Mouse (Mus musculus) embryonic facial prominence, embryonic 13.5 days (tissue): Measurements from ENCODE around the gene Mex3a. TPM values are rescaled to one million over a fixed set of nuclear protein-coding genes. Genes with fewer than 3 reads are reported as not detected.

Experiments used
- ATAC-seq: fragments of 200-750 bp; cut with Nextera tagmentation; 2 replicates; pipeline ENCODE4 v1.8.0; 2017; ENCODE audit warnings: low read depth; ENCODE audit not compliant: insufficient number of reproducible peaks, insufficient read depth, low FRiP score, low TSS enrichment
- H3K27ac ChIP-seq: fragments of 300-500 bp; sonication (generic); 2 replicates; pipeline ENCODE4 v1.5.1; 2015; ENCODE audit warnings: moderate library complexity, mild to moderate bottlenecking, inconsistent platforms
- H3K27me3 ChIP-seq: fragments of 300-500 bp; sonication (generic); 2 replicates; pipeline ENCODE4 v1.6.1; 2015; ENCODE audit warnings: mild to moderate bottlenecking, inconsistent platforms
- H3K36me3 ChIP-seq: fragments of 300-500 bp; sonication (generic); 2 replicates; pipeline ENCODE4 v1.6.1; 2015; ENCODE audit warnings: mild to moderate bottlenecking, inconsistent platforms
- H3K4me1 ChIP-seq: fragments of 300-500 bp; sonication (generic); 2 replicates; pipeline ENCODE4 v1.6.1; 2015; ENCODE audit warnings: inconsistent platforms
- H3K4me2 ChIP-seq: fragments of 300-500 bp; sonication (generic); 2 replicates; pipeline ENCODE4 v1.6.1; 2015; ENCODE audit warnings: moderate library complexity, mild to moderate bottlenecking, inconsistent platforms
- H3K4me3 ChIP-seq: fragments of 300-500 bp; sonication (generic); 2 replicates; pipeline ENCODE4 v1.5.1; 2015; ENCODE audit warnings: mild to moderate bottlenecking, inconsistent platforms
- H3K9ac ChIP-seq: fragments of 300-500 bp; sonication (generic); 2 replicates; pipeline ENCODE4 v1.6.1; 2015; ENCODE audit warnings: mild to moderate bottlenecking, inconsistent platforms
- H3K9me3 ChIP-seq: fragments of 300-500 bp; sonication (generic); 2 replicates; pipeline ENCODE4 v1.6.1; 2016; ENCODE audit warnings: inconsistent platforms
- WGBS: fragments of 180-500 bp; shearing (Covaris S2); methylation state at CpG from one replicate; pipeline ENCODE4 v1.1.7; 2015; ENCODE audit warnings: mixed read lengths; 5-methylcytosine and 5-hydroxymethylcytosine counted together
- polyA plus RNA-seq: library from polyadenylated mRNA; unstranded; fragments of >200 nt; fragmentation: Nextera tagmentation; extraction: Ambion mirVana; gene quantifications from 2 replicates; pipeline ENCODE4 v1.2.1, GENCODE M21; 2015

The Mex3a gene
- polyA plus RNA-seq, 1 experiment from 2014 or later, result 33.4 TPM

DNA sequence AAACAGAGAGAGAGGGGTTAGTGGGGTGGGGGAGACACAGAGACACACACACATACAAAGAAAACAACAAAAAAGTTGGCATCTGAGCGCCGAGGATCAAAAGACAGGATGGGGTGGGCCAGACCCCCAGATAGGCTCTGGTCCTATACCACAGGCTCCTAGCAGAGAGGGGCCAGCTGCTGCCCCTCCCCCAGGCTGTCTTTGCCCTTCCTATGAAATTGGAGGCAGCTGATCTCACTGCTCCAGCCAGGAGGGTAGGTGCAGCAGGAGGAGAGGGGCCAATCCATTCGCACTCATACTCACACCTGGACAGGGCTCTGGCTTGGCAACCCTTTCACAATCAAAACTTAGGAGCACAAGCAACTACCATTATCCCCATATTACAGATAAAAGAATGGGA is 22.9 kb upstream of the Mex3a start:
- peak overlapping the region; percentile 91 for H3K27ac ChIP-seq
- H3K36me3 ChIP-seq, result no peaks in the 10 kb centered on the region
- H3K4me1 ChIP-seq, result peaks cover 83% of the 10 kb centered on the region
- H3K4me3 ChIP-seq, result peak overlapping the region; percentile 33
- H3K27me3 ChIP-seq, result no peaks in the 10 kb centered on the region
- 53% methylated on average over 3 of the region's 3 CpGs for WGBS
- no peak for ATAC-seq
- H3K4me2 ChIP-seq, result peak overlapping the region; percentile 59
- peak overlapping the region; percentile 63 for H3K9ac ChIP-seq
- H3K9me3 ChIP-seq, result no peaks in the 10 kb centered on the region

DNA sequence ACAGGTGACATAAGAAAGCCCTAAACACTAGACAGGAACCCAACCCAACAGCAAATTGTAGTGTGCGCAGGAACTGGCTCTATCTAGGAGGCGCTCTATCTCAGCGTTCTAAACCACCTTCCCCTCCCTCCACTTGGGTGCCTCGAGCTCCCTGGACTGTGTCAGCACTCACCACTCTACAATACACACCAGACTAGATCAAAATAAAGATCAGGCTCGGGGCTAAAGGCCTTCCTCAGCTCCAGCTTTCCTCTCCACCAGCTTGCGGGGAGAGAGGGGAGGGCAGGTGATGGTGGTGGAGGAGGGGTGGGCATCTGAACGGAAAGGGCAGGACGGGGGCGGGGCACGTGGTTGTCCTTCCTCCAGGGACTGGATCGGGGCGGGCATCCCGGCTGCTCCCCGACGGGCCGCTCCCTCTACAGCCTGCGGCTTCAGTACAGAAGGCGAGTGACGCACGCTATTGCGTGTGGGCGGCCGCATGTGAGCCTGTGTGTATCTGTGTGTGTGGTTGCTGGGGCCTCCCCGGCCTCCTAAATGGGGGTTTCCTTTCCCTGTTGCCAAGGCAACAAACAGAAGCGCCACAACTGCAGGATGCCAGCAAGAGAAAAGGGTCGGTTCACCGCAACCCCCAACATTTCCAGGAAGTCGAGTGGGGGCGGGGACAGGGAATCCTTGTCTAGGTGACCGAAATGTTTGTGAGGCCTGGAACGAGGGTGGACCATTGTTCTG is 22.3 kb upstream of the Mex3a start, which contains the start of gene Lmna:
TSS of gene Lmna (minus strand) at position 265 of the 729 bp plus-strand sequence.
- 2% methylated on average over 31 of the region's 31 CpGs for WGBS
- Histone ChIP-seq H3K4me2 (peak within 1 kb of the TSS; percentile 59), H3K4me3 (peak within 1 kb of the TSS; percentile 33), H3K27ac (peak within 1 kb of the TSS; percentile 91), H3K9me3 (no peaks in the 10 kb centered on the region), H3K36me3 (no peaks in the 10 kb centered on the region), H3K9ac (peak within 1 kb of the TSS; percentile 63), H3K4me1 (peaks cover 83% of the 10 kb centered on the region), H3K27me3 (no peaks in the 10 kb centered on the region)
- ATAC-seq, result peak; percentile 90

DNA sequence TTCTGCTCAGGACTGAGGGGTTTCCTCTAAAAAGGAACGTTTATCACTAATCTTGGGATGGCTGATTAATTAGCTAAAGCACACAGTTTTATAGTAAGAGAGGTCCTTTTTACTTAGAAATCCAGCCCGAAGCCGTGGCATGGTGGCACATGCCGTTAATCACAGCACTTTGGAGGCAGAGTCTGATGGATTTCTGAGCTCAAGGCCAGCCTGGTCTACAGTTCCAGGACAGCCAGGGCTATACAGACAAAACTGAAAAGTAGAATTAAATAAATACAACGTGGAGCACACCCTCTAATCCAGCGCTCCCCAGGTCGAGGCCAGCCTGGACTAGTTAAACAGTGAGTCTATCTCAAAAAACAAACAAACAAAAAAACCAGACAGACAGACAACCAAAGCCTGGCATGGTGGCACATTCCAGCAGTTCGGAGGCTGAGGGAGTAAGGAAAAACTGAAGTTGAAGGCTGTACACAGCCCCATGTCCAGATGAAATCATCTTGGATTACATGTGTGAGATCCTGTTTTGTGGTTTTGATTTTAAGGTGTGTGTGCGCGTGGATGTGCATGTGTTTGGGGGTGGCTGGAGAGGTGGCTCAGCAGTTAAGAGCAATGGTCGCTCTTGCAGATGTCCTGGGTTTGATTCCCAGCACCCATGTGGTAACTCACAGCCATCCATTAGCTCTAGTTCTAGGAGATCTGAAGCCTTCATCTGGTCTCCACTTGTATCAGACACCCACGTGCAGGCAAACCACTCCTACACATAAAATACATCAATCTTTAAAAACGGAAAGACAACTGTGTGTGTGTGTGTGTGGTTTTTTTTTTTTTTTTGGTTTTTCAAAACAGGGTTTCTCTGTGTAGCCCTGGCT is 21.5 kb upstream of the Mex3a start:
- Histone ChIP-seq H3K9ac (peak overlapping the region; percentile 63), H3K4me3 (peak overlapping the region; percentile 33), H3K4me2 (peak overlapping the region; percentile 59), H3K4me1 (peaks cover 75% of the 10 kb centered on the region), H3K36me3 (no peaks in the 10 kb centered on the region), H3K9me3 (no peaks in the 10 kb centered on the region), H3K27ac (peak overlapping the region; percentile 91), H3K27me3 (no peaks in the 10 kb centered on the region)
- ATAC-seq, result no peak
- 44% methylated on average over 13 of the region's 13 CpGs for WGBS

DNA sequence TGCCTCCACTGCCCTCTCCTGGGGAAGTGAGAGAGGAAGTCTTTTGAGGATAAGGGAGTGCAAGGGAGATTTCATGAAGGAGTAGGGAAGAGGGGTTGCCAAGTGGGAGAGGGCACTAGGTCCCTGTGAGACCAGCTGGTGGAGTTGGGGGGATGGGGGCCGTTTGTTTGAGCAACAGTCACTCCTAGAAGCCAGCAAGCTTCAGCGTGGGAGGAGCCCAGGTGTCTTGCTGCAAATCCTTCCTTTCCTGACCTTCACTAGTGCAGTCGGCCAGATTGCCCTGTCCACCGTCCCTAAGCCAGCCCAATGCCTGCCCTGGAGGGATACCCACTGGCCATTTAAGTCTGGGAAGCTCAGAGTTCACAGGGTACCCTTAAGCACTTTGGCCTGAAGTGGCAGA is 20.6 kb upstream of the Mex3a start:
- H3K4me2 ChIP-seq, result 0 out of 2 replicates have a peak overlapping the region, but pooled peaks have one; percentile 44
- H3K4me3 ChIP-seq, result no peak overlapping the region
- peak overlapping the region; percentile 93 for H3K27ac ChIP-seq
- H3K9me3 ChIP-seq, result no peaks in the 10 kb centered on the region
- no peak overlapping the region for H3K9ac ChIP-seq
- no peaks in the 10 kb centered on the region for H3K27me3 ChIP-seq
- H3K4me1 ChIP-seq, result peaks cover 66% of the 10 kb centered on the region
- 41% methylated on average over 4 of the region's 4 CpGs for WGBS
- no peak for ATAC-seq
- H3K36me3 ChIP-seq, result no peaks in the 10 kb centered on the region

DNA sequence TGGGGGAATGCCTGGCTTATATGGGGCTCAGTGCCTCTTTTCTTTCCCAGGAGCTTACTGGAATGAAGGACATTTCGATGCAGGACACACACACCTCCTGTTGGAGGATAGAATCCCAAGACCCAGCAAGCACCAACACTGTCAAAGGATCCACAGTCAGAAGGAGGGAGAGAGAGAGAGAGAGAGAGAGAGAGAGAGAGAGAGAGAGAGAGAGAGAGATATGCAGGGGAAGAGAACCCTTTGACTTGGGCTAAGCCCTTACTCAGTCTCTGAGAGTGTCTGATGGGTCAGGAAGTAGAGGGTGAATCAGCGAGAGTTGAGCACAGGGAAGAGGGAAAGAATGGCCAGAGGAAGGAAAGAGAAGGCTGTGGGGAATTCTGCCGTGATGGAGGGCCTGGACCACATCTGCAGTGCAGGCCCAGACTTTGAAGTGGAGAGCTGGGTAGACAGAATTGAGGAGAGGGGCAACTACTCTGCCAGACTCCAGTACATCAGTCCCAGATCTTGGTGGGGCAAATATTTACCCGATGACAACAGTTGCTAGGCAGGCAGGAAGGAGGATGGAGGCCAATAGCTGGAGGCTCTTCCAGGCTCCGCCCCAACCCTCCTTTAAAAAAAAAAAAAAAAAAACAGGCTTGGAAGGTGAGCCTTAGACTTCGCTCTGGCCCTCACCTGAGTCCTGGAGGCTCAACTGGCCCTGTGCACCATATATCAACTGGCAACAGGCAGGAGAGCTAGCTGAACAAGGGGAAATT is 19.9 kb upstream of the Mex3a start:
- H3K4me3 ChIP-seq, result peak overlapping the region; percentile 14; the same call in 1 of the 2 replicates
- no peaks in the 10 kb centered on the region for H3K36me3 ChIP-seq
- H3K9ac ChIP-seq, result peak overlapping the region; percentile 54
- H3K9me3 ChIP-seq, result no peaks in the 10 kb centered on the region
- peaks cover 58% of the 10 kb centered on the region for H3K4me1 ChIP-seq
- WGBS, result 19% methylated on average over 6 of the region's 6 CpGs
- no peaks in the 10 kb centered on the region for H3K27me3 ChIP-seq
- ATAC-seq, result no peak
- peak overlapping the region; percentile 44 for H3K4me2 ChIP-seq
- peak overlapping the region; percentile 93 for H3K27ac ChIP-seq

DNA sequence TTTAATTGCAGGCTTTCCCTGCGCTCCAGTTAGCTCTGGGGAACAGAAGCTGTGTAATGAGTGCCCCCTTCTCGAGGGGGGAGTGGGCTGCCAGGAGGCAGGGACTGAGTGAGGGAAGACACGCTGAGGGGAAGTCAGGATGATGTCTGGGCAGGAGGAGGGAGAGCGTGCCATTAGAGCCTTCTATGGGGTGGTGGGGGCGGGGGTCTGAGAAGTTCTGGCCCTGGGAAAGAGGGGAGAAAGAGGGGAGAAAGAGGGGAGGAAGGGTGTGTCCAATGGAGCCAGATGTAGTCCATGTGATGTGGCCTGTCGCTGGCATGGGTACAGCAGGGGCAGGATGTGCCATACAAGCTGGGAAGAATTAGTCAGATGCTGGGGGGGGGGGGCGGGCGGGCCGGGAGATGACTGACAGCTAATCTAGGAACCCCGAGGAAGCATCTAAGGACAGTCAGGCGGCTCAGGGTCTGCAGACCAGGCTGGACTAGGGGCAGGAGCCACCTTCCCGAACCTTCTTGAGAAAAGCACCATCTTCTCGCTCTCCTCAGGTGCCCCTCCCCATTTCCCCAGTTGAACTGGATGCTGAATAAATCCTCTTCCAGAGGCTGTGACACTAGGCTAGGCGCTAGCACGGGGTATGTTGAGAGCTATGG is 19.2 kb upstream of the Mex3a start:
- Histone ChIP-seq H3K9ac (peak overlapping the region; percentile 54; the same call in 1 of the 2 replicates), H3K36me3 (no peaks in the 10 kb centered on the region), H3K4me3 (peak overlapping the region; percentile 14; the same call in 1 of the 2 replicates), H3K4me1 (peaks cover 58% of the 10 kb centered on the region), H3K27me3 (no peaks in the 10 kb centered on the region), H3K27ac (peak overlapping the region; percentile 93), H3K4me2 (peak overlapping the region; percentile 44), H3K9me3 (no peaks in the 10 kb centered on the region)
- ATAC-seq, result peak; percentile 41
- WGBS, result 15% methylated on average over 14 of the region's 15 CpGs

GRCm38 (mm10) chr3:88513546-88514115 is 18.6 kb upstream of the Mex3a start:
- no peak for ATAC-seq
- no peaks in the 10 kb centered on the region for H3K27me3 ChIP-seq
- no peak overlapping the region for H3K9ac ChIP-seq
- H3K4me2 ChIP-seq, result peak overlapping the region; percentile 44
- H3K27ac ChIP-seq, result peak overlapping the region; percentile 93
- H3K9me3 ChIP-seq, result no peaks in the 10 kb centered on the region
- H3K36me3 ChIP-seq, result no peaks in the 10 kb centered on the region
- peaks cover 58% of the 10 kb centered on the region for H3K4me1 ChIP-seq
- 66% methylated on average over 7 of the region's 7 CpGs for WGBS
- H3K4me3 ChIP-seq, result no peak overlapping the region

- ATAC-seq, result no peak
- Histone ChIP-seq H3K4me1 (peaks cover 53% of the 10 kb centered on the region), H3K4me3 (no peak overlapping the region), H3K27me3 (no peaks in the 10 kb centered on the region), H3K36me3 (no peaks in the 10 kb centered on the region), H3K9ac (no peak overlapping the region), H3K4me2 (peak overlapping the region; percentile 3; the same call in 1 of the 2 replicates), H3K9me3 (no peaks in the 10 kb centered on the region), H3K27ac (peak overlapping the region; percentile 93)
- 72% methylated on average over 10 of the region's 10 CpGs for WGBS
These were observed 17.7 kb upstream of the Mex3a start for GRCm38 (mm10) chr3:88514231-88515094.

- peaks cover 48% of the 10 kb centered on the region for H3K4me1 ChIP-seq
- no peak overlapping the region for H3K27ac ChIP-seq
- H3K4me2 ChIP-seq, result no peak overlapping the region
- no peak overlapping the region for H3K9ac ChIP-seq
- H3K27me3 ChIP-seq, result no peaks in the 10 kb centered on the region
- no peaks in the 10 kb centered on the region for H3K9me3 ChIP-seq
- ATAC-seq, result no peak
- H3K36me3 ChIP-seq, result no peaks in the 10 kb centered on the region
- 100% methylated on average over 2 of the region's 2 CpGs for WGBS
- H3K4me3 ChIP-seq, result no peak overlapping the region
These were observed 17.2 kb upstream of the Mex3a start for GRCm38 (mm10) chr3:88515095-88515386.

DNA sequence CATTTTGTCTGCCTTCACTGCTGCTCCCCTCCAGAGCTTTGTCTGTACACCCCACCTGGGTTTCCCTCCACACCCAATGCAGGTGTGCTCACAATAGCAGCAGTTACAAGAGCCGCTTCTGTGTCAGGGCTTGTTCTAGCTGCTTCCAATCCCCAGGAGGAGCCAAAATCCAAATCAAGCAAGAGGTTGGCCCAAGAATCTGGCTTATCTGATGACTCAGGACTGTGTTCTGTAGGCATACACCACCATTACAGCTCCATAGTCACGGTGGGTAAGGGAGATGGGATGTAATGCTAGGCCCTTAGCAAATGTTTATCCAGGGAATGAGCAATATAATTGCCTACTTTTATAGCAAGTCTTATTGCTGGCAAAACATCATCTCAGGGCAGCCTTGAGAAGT is 15.8 kb upstream of the Mex3a start:
- peaks cover 38% of the 10 kb centered on the region for H3K4me1 ChIP-seq
- ATAC-seq, result no peak
- 0 out of 2 replicates have a peak overlapping the region, but pooled peaks have one; percentile 3 for H3K27ac ChIP-seq
- no peak overlapping the region for H3K4me2 ChIP-seq
- 79% methylated on average over 2 of the region's 2 CpGs for WGBS
- no peak overlapping the region for H3K4me3 ChIP-seq
- no peaks in the 10 kb centered on the region for H3K9me3 ChIP-seq
- no peaks in the 10 kb centered on the region for H3K27me3 ChIP-seq
- H3K9ac ChIP-seq, result no peak overlapping the region
- H3K36me3 ChIP-seq, result no peaks in the 10 kb centered on the region
